Mouse (Mus musculus) gastrocnemius, adult 18-20 months (tissue): Measurements from ENCODE around the gene Nudt3. TPM values are rescaled to one million over a fixed set of nuclear protein-coding genes. Genes with fewer than 3 reads are reported as not detected.
"Not testable (repeated sequence)": the region's sequence is repeated elsewhere in the genome, so short reads cannot be mapped to it uniquely, and the experiment has no call there.

Source experiments
- DNase-seq: peaks from one replicate; pipeline ENCODE4 v3.0.0; 2021; ENCODE audit warnings: low spot score
- total RNA-seq, 2 experiments: library from RNA; stranded (reverse); gene quantifications; 2 replicates each; pipeline ENCODE4 v1.2.3; 2021

Nudt3 gene
- total RNA-seq, 2 experiments from 2014 or later = 249 to 272 TPM

DNA sequence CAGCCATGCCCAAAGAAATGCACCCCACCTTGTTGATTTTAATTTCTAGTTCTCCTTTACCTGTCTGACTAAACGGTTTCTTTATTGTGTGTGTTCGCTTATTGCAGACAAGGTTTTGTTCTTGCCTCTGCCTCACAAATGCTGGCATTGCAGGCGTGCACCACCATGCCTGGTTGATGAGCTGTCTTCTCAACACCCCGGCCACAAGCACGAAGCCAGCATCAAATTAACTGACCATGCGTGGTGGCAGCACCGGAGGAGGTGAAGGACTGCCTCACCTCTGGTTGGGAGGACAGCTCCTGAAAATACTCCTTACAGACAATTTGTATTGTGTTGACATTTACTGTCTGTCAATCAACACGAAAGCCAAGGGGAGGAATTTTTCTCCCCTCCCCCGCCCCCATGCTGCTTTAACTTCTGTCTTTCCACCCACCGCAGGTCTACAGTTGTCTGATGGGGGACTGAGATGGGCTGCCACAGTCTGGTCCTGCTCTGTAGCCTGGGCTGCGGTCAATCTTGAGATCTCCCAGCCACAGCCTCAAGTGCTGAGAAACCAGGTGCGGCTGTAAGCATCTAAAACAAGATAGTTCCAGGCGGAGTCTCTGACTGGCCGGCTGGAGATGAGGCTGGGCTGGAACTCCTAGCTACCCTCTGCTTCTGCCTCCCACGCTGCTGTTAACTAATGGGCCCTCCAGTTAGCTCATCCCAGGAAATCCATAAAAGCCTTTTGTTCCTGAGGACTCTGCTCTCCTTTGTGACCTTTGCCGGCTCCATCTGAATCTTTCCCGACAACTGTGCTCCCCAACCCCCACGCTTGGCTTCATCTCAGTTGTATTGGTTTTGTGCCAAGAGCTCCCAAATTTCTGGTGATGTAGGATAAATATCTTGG lies 13.1 kb upstream of the Nudt3 start, which contains the start of gene Rps10:
TSS of gene Rps10 (minus strand) at position 538 of the 889 bp plus-strand sequence.
- DNase-seq = no peak

DNA sequence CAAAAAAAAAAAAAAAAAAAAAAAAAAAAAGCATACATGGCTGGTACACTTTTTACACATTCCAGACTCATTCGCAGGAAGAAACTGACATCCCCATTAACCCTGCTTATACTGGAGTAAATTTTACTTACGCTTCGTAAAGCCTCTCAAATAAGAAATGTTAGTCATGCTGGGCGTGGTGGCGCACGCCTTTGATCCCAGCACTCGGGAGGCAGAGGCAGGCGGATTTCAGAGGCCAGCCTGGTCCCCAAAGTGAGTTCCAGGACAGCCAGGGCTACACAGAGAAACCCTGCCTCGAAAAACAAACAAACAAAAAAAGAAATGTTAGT lies 12.2 kb upstream of the Nudt3 start:
- DNase-seq = not testable (repeated sequence)

- peak; percentile 88 for DNase-seq
Measured at GRCm38 (mm10) chr17:27634871-27635574, 11.7 kb upstream of the Nudt3 start, which contains the start of gene RPS10-NUDT3. TSS of gene RPS10-NUDT3 (minus strand) at chr17:27635222.

DNA sequence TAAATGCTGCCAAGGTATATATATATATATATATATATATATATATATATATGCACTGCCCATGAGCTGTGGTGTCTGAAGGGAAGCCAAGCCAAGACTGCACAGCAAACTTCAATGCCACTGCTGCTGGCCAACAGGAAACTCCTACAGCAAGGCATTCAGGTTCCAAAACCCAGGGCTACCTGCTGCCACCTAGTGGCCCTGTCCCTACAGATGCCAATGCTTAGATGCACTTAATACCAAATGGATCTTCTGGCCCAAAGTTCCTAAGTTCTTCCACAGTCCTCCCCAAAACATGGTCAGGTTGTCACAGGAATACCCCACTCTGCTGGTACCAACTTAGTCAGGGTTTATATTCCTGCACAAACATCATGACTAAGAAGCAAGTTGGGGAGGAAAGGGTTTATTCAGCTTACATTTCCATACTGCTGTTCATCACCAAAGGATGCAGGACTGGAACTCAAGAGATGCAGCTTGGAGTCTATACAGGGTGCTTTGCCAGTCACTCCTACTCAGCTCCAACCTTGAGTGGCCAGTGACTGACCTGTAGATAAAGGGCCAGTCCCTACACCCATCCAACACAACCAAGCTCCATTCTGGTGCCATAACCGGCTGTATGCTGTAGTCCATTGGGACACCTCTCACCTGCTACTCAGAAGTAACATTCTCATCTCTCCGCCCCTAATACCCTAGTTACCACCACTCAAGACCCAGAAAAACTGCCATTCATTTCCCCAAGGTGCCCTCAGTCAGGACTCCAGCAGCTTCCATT lies 6.1 kb upstream of the Nudt3 start:
- peak; percentile 83 for DNase-seq

- no peak for DNase-seq
Measured at GRCm38 (mm10) chr17:27628376-27628775, 5.1 kb upstream of the Nudt3 start.

GRCm38 (mm10) chr17:27627451-27627850 lies 4.2 kb upstream of the Nudt3 start:
- no peak for DNase-seq

GRCm38 (mm10) chr17:27626681-27627080 lies 3.4 kb upstream of the Nudt3 start:
- no peak for DNase-seq

DNA sequence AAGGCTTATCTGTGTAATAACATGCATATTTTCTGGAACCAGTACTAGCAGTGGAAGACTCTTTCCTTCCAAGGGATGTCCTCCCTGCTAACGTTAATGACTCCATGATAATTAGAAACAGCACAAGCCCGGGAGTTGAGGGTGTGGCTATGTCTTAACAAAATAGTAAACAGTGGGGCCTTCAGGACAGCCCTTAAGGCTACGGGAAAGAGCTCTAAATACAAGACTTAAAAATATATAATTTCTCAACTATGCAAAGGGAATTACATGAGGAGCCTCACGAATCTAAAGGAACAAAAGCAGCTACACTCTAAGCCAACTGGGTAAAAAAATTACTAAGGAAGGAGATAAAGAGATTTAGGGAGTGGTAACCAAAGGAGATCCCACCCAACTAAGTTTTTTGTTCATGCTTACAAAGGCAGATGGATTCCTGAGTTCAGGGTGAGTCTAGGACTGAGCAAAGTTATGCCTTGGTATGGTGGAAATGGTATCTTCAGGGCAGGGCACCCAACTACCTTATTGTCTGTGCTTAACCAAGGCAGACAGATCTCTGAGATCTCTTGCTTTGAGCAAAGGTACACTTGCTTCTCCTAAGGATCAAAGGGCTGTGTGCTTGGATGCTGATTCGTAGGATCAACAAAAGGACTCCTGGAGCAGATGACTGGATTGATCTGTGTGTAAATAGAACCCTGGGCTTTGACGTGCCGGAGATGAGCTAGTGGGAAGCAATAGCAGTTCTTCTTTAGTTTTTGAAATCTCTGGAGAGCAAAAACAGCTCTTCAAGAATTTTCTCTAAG lies 2.4 kb upstream of the Nudt3 start:
- DNase-seq = no peak

- DNase-seq = peak; percentile 28
Measured at GRCm38 (mm10) chr17:27622611-27623359, 510 bp downstream of the Nudt3 start.

DNA sequence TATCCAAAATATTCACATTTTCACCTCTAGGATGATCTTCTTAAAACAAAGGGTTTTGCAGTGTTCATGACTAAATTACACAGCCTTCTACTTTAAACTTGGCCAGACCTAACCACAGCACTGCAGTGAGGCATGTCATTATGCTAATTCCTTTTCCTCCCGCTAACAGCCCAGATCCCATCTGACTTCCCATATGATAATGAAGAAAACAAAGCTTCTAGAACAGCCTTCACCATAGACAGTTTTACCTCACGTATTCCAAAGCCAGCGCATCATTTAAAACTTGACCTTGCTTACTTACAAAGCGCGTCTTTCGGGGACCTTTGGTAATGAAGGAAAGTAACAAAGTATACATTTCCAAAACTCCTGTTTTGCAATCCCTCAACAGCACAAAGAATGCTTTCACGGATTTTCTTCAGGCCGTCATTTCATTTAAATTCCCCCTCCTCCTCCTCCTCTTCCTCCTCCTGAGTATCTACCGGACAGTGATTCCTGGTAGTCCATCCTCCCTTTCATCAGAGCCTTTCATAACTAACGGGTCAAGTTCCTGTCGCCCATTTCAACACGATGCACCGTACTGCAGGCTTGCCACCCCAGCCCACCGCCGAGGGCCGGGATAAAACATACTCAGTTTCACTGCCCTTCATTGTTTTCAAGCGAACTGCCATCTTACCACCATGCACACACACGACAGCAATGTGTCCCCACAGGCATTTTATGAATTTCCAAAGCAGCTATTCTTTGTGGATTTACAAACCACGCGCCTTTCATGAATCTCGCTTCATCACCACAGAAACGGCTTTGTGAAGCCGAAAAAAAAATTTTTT lies 1.4 kb downstream of the Nudt3 start:
- DNase-seq = peak; percentile 29

DNA sequence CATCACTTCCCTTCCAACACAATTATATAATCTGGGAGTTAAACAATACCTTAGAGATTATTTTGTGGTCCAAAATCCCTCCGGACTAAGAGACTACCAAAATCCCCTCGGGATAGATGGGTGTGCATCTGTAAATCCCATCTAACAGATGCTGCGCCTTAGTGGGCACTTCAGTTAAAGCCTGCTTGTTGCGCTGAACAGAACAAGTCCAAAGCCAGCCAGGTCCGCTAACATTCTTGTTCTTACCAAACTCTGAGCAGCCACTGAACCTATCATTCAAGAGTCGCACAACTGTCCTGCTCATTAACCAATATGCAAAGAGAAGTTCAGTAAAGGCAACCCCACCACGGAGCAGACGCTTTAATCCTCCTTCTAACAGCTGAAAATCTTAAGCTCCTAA lies 2.1 kb downstream of the Nudt3 start:
- no peak for DNase-seq

DNA sequence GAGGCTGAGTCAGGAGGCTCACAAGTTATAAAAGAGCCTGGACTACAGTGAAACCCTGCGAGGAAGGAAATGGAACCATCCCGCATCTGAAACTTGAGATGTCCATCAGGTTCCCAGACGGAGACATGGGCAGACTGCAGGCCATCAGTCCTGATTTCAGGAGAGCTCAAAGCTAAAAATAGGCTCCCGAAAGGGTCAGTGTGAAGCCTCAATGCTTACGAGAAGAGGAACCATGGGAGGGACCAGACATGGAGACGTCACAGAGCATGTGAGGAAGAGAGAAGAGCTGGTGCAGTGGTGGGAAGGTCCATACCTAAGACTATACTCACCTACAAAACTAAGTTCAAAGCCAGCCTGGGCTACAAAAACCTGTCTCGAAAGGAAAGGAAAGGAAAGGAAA lies 7.9 kb downstream of the Nudt3 start:
- peak; percentile 66 for DNase-seq

DNA sequence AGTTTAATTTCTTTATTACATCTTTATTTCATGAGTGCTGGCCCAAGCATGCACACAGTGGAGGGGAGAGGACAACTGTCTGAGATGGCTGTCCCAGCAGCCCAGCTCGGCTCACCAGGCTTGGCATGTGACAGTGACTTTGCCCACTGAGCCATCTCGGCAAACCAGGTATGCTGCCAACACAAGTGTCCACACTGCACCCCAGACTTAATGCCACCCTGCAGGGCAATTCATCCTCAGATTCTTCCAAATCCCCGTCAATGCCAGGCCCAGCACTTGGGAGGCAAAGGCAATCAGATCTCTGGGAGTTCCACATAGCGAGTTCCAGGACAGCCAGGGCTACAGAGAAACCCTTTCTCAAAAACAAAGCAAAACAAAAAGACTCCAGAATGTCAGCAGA lies 10.3 kb downstream of the Nudt3 start:
- DNase-seq = no peak

DNA sequence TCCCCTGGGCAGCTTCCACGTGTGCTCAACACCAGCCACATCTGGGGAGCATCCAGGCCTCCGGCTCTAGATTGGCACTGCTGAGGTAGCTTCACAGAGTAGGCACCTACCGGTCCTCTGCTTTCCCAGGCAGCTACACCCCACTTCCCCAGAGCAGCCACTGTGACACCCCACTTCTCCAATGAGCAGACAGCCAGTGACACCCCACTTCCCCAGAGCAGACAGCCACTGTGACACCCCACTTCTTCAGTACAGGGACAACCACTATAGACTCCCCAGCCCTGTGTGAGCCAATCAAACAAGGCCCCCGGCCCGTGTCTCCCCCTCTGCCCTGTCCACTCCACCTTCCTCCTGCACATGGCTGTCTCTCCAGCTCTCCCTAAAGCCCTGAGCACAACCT lies 11.3 kb downstream of the Nudt3 start:
- no peak for DNase-seq

DNA sequence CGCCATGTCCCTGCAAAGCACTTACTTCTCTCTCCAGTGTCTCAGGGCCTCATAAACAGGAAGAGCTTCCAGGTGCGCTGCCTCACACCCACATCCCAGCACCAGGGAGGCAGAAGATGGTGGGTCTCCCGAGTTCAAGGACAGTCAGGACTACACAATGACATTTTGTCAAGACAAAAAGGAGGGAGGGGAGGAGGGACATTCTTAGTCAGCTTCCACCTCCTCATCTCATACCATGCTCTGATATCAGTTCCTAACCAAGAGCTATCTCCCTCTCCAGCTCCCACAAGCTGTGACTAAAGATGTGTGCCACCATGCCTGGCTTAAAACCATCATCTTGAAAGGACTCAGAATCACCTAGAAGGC lies 11.8 kb downstream of the Nudt3 start:
- DNase-seq = no peak

GRCm38 (mm10) chr17:27610679-27611518 lies 12.4 kb downstream of the Nudt3 start:
- no peak for DNase-seq

DNA sequence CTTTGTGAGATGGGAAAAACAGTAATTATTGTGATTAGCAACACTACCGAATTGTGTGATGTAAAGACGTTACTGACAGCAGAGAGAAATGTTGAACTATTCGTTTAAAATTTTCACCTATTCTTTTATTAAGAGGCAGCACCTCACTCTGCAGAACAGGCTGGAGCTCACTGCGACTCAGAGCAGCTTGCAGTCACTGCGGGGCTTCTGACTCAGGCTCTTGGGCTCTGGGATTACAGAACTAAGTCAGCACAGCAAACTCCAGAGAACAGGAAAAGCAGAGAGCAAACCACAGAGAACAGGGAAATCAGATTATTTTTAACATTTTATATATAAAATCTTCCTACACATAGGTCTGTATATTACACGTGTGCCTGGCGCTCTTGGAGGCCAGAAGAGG lies 13.7 kb downstream of the Nudt3 start:
- DNase-seq = no peak

DNA sequence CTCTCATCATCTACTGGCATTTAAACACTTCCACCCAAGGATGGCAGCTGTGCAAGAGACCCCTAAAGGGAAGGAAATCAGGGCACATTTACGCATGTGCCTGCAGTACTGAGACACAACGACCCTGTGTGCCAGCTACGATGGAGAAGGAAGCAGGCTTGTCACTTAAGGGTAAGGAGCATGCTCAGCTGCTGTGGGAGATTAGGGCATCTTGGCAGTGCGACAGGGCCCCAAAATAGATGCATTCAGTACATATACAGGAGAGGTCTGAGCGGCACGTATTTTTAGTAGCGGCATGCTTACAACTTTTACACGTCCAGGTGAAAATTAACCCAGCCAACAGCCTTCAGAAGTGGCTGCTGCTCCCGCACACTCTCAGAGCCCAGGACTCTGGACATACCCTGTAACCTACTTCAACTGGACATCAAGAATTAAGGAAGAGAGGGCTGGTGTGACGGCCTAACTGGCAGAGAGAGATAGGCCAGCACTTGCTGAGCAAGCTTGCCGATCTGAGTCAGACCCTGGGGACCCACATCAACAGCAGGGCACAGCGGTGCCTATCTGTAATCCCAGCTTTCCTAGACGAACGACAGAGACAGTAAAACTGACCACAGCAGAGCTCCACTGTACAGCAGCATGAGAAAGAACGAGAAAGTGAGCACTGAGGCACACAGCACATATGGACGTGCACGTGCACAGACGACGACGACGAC lies 19.6 kb downstream of the Nudt3 start:
- DNase-seq = peak; percentile 84
